Mouse (Mus musculus) inflammation-experienced regulatory T-cells, adult 6 months (primary cell): ENCODE data around the gene Cbln3. TPM values are rescaled to one million over a fixed set of nuclear protein-coding genes. Genes with fewer than 3 reads are reported as not detected.

Experiments used
- ATAC-seq: one replicate; pipeline ENCODE4 v1.8.0; 2017
- polyA plus RNA-seq, 3 experiments: library from polyadenylated mRNA; unstranded; fragments of 100-300 nt; shearing (Covaris generic); gene quantifications; one replicate each; pipeline ENCODE4 v1.2.1; 2017

Cbln3 gene
- polyA plus RNA-seq, 3 experiments from 2014 or later = 0.11 TPM; not detected in 2

DNA sequence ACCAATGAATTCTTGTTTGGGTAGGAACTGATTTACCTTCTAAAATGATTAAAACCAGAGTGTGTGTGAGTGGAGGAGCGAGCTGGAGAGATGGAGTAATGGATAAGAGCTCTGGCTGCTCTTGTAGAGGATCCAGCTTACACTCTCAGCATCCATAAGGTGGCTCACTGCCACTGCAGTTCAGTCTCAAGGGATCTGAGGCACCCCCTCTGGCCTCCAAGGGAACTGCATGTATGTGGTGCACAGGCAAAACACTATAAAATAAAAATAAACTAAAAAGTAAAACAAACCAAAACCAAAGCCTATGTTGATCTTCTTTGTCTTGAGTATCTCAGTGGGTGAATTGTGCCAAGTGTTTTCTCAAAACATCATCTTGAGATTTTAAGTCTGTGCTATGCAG is 4.6 kb downstream of the Cbln3 start:
- peak; percentile 73 for ATAC-seq

DNA sequence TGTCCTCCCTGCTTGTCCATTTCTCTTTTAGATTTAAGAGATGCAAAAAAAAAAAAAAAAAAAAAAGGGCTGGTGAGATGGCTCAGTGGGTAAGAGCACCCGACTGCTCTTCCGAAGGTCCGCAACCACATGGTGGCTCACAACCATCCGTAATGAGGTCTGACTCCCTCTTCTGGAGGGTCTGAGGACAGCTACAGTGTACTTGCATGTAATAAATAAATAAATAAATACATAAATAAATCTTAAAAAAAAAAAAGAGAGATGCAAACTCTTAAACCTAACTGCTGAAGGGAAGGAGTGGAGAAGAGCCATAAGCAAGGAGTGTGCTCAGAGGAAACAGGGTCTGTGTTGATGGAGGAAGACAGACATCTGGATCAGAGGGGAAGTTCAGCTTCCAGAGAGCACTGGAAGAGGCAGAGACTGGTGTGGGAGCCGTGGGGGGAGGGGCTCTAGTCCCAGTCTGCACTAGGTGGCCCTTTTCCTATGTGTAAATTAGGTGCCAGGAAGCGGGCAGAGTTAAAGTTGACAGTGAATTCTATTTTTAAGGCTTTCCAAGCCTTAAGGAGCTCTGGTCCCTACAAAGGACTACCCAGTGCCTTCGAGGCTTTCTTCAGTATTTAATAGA is 5.8 kb downstream of the Cbln3 start:
- no peak for ATAC-seq

DNA sequence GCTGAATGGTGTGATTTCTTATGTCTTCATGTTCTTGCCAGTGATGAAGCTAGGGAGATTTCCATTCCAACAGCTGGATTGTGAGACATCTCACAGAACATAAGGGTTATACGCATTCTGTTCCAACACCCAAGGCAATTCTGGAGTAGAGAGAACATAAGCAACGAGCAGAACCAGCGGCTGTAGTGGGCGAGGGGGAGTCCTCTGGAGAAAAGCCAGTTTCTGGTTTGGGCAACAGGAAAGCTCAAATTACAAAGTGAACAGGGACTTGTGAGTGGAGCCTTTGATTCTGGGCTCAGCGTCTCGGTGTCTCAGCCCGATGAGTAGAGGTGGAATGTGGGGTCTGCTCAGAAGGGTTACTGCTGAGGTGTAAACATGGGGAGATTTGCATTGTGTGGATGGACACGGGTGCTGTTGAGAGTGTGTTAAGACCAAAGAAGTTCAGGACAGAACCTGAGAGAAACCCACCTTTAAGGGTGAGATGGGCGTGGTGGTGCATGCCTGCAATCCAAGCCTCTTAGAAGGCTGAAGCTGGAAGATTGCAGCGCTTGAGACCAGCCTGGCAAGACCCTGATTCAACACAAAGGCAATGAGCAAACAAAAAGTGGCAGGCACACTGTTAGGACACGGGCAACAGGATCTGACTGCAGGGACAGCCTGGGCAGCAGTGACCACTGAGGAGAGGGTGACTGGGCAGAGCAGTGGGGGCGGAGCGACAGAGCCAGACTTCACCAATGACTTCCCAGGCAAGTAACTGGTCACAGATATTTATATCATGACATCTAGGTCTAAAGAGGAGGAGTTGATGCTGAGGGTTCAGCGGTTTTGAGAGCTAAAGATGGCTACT is 6.5 kb downstream of the Cbln3 start:
- ATAC-seq = no peak

DNA sequence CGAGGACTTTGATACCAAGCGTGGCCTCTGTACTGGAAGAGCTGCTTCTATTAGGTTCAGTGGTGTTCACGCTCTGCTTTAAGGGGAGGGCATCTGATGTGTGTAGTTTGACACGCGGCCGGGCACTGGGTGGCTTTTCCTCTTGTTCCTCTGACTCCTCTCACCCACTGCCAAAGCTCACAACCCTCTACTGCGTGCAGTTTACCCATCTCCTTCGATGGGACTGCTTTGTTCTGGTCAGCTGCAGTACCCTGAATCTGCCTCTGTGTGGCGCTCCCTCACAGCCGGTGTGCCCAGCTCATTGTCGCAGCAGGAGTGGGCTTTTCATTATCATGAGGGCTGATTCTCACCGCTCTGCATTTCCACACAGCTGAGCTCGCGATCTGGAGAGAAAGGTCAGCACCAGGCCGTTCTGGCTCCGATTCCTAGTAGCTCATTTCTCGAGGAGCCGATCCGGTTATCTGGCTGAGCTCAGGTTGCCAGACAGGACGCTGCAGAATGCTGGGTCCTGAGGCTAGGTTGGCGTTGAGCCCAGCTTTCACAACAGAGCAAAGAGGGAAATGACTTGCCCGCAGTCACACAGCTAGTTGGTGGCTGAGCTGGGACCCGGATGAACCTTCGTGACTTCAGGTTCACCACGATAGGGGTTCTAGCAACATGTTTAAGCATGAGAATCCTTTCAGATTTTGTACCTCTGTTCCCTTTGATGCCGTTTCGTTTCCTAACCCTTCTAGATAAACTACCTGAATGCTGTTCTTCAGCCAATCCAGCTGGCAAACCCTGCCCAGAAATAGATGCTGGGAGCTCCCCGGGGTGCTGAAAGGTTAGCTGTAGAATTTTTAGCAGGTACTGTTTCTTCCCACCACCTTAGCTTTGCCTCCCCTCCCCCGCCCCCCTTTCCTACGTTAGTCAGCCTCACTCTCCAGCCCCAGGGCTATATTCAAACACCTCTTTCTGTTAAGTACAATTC is 10.2 kb downstream of the Cbln3 start:
- ATAC-seq = peak; percentile 86

DNA sequence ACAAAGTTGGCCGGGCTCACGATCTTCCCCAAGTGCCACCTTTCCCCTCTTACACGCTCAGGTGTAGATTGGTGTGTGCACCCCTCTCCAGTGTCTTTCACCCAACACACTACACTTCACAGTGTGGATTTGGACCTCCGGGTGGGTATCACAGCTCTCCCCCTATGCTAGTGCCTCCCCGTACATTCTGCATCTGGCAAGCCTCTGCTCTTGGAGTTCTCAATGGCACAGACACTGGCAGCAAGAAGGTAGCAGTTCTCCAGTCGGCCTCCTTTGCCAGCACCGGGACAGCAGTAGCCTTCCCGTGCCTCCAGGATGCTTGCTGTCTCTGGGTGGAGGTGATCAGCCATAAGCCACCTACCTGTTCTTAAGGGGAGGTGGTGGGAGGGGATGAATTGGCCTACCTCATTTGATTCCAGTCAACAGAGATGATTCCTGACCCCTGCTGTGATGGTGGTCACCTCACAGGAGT is 10.9 kb downstream of the Cbln3 start:
- no peak for ATAC-seq

DNA sequence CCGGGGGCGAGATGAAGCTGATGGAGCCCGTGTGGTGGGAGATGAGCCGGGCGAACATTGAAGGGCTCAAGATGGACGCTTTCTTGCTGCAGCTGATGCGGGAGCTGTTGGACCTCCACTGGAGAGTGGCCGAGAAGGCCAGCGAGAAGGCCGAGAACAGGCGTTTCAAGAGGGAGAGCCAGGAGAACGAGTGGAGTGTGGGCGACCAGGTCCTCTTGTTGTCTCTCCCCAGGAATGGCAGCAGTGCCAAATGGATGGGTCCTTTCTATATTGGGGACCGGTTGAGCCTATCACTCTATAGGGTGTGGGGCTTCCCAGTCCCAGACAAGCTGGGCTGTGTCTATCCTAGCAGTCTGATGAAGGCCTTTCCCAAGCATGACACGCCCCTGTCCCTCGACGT is 11.6 kb downstream of the Cbln3 start:
- ATAC-seq = no peak

DNA sequence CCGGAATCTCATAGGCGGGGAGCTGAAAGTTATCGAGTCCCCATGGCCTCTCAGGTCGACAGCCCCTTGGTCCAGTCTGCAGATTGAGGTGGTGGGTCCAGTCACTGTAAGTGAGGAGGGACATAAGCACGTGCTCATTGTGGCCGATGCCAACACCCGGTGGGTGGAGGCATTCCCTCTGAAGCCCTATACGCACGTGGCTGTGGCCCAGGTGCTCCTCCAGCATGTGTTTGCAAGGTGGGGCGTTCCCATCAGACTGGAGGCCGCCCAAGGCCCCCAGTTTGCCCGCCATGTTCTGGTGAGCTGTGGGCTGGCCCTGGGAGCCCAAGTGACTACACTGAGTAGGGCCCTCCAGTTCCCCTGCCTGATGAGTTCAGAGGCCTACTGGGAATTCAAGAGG is 12.2 kb downstream of the Cbln3 start:
- ATAC-seq = no peak

DNA sequence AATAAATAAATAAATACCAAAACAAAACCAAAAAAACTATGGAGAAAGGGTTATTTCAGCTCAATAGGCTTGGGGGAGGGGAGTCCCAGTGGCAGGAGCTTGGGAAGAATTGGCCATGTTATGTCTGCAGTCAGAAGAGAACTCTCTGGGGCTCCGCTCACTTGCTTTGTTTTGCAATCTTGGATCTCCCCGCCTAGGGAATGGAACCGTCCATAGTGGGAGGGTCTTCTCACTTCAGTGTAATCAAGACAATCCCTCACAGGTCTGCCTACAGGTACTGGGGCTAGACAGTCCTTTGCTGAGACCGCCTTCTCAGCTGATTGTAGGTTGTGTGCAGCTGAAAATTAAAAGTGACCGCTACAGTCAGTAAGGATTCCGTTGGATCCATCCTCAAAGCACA is 14.7 kb downstream of the Cbln3 start:
- ATAC-seq = no peak

DNA sequence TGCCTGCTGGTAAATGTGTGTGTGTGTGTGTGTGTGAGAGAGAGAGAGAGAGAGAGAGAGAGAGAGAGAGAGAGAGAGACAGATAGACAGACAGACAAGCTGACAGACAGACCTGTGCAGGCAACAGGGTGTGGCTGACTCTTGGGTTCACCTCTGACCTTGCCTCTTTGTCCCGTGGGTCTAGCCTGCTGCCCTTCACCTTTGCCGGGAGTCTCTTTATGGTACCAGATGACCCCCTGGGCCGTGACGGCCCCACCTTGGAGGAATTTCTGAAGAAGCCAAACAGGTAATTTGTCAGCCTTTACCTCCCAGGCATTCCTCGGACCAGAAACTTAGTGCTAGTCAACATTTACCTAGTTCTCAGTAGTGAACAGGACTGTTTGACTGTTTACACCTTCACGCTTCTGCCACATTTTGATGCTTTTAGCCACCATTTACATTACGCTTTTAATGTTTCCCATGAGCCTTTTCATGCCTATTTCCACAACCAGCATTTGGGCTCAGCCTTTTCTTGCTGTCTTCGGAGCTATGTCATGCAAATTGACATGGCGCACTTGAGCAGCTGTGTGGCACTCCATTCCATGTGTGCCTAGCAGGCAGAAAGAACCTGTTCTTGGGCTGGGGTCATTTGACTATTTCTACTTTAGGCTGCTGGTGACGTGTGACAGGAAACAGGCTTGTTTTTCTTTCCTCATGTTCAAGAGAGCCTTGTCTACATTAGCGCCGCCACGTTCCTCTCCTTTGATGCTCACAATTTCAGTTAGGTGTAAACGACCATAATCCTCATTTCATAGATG is 15.8 kb downstream of the Cbln3 start:
- no peak for ATAC-seq

DNA sequence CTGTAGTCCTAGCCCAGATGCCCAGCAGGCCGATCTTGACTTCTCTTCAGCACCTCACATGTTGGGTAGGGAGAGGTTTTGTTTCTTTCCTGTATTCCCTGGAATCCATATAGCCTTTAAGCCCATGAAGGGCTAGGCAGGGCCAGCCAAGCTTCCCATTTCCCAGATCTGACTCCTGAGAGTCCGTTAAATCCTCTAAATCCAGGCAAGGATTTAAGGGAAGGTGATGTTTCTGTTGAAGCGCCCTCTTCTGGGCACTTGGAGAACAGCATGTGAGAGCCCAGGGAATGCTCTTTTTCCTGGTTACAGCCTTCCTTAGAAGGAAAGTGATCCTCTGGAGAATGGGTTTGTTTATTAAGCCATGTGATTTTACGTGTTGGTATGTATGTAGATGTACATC is 17.2 kb downstream of the Cbln3 start:
- ATAC-seq = no peak

DNA sequence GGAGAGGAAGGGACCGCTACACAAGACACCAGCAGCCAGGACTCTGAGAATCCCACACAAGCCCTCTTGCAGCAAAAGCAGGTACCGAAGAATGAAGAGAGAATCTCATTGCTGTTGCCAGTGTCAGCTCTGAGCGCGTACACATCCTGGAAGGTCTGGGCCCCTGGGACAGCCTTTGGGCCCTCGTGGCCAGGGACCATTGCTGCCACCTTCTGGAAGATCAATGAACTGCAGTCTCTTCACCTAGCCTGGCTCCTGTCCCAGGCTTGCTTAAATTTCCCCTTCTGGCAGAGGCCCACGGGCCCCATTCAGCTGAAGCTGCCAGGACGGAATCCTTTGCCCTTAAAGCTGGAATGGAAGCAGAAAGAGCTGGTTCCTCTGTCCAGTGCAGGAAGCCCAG is 20.4 kb downstream of the Cbln3 start:
- ATAC-seq = no peak

DNA sequence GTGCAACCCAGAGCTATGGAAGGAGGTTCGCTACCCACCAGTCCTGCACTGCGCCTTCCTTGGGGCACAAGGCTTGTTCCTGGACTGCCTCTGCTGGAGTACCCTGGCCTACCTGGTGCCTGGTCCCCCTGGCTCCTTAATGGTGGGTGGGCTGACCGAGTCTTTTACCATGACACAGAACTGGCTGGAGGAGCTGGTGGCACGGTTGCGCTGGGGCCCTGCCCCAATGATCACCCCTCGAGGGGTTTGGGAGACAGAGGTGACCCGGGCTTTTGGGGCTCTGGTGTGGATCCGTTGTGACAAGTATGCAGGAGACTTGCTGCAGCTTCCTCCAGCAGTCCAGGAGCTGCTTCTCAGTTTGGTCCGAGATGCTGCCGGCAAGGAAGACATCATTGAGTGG is 21.2 kb downstream of the Cbln3 start:
- no peak for ATAC-seq

DNA sequence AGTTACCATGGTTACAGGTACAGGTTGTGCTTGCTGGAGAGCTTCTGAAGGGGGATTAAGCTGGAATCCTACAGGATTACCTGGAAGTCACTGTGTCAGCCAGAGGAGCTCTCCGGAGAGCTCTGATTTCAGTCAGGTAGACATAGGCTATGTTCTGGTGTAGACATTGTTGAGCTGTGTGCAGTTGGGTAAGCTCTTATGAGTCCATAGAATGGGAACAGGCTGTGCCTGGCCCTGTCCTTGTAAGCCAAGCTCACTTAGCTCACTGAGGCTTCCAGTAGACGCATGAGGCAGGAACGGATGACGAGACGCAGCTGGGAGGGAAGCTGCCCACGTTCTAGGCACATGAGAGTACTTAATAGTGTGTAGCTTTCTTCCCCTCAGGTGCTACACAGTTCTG is 22.0 kb downstream of the Cbln3 start:
- no peak for ATAC-seq

DNA sequence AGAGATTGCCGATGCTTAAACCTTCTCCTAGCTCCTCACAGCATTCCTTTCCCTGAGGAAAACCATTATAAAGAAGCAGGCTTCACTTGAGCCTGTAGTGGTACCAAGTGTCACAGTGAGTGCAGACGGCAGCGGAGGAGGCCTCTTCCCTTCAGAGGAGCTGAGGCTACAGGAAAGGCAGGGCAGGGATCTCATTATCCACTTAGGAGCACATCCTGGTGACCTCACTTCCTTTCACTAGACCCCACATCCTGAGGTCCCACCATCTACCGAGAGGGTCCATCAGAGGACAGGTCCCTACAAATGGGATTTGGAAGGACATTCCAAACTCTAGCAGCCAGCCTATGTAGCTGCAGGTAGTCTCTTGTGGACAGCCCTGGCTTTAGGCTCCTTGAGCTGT is 26.6 kb downstream of the Cbln3 start:
- ATAC-seq = no peak

DNA sequence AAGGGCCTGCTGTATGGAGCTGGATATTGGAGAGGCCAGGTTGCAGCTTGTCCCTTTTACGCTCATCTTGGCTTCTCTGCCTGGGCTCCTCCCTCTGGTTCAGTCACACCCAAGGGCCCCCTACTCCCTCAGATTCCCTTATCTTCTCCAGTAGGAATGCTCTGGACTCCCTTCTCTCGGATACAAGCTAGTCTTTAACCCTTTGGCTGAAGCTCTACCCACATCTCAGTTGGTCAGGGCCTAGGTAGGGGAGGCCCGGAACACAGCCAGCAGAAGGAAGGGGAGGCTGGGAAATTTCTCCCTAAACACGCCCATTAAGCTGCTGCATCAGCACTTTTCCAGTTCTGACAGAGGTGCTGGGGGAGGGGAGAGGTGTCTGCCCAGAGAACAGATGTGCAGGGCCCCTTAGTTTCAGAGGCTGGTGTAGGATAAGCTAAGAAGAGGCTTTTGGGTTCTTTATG is 29.1 kb downstream of the Cbln3 start:
- no peak for ATAC-seq

DNA sequence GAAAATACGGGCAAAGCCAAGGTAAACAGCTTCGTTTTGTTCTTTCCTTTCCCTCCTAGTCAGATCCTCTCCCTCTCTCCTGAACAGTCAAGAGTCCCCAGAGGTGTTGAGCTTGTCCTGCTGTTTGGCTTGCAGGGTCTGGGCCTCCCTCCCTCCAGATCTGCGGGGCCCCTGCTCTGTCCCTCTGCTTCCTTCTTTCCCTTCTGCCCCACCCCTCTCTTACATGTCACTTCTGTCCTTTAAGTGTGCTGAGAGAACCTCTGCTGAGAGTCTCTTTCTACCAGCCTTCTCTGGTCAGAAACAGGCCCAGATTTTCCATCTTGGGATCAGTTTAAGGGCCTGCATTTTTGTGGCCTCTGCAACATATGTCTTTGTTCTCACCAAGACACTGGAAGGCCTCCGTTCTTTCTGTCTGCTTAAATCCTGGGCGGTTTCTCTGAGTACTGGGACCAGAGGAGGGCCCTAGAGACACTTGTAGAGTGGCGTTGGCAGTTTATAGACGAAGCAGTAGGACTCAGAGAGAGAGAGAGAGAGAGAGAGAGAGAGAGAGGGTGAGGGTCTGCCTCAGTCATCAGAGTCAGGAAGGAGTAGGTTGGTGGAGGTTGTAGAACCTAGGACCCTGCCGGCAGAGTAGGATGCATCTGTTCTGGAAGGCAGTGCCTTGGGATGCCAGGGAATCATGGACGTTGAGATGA is 29.6 kb downstream of the Cbln3 start:
- ATAC-seq = no peak

DNA sequence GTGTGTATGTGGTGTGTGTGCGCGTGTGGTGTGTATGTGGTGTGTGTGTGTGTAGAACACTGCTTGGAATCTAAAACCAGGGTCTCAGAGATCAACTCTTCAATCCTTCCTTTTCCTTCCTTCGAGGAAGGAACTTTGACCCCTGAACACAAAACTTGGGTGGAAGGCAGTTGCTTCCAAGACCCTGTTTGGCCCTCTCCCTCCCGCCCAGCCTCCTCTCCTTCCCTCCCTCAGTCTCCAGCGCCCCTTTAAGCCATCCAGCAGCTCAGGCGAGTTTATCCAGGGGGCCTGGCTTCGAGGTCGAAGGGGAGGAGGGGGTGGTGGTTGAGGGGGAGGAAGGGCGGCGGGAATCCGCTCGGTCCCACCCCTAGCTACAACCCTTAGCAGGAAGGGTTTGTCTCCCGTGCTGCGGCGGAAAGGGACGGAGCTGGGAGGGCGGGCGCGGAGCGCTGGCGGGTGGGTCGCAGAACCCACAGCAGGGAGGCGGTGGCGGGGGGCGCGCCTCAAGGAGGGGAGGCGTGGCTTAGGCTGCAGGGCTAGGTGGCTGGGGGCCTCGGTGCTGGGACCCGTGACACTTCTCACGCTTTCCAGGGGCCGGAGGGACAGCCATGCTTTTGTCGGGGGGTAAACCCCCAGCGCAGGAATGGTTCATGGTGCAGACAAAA is 30.4 kb downstream of the Cbln3 start, which contains the start of gene Nynrin:
Gene Nynrin, plus strand, starts transcription at position 390 of the 665 bp plus-strand sequence.
- ATAC-seq = no peak

DNA sequence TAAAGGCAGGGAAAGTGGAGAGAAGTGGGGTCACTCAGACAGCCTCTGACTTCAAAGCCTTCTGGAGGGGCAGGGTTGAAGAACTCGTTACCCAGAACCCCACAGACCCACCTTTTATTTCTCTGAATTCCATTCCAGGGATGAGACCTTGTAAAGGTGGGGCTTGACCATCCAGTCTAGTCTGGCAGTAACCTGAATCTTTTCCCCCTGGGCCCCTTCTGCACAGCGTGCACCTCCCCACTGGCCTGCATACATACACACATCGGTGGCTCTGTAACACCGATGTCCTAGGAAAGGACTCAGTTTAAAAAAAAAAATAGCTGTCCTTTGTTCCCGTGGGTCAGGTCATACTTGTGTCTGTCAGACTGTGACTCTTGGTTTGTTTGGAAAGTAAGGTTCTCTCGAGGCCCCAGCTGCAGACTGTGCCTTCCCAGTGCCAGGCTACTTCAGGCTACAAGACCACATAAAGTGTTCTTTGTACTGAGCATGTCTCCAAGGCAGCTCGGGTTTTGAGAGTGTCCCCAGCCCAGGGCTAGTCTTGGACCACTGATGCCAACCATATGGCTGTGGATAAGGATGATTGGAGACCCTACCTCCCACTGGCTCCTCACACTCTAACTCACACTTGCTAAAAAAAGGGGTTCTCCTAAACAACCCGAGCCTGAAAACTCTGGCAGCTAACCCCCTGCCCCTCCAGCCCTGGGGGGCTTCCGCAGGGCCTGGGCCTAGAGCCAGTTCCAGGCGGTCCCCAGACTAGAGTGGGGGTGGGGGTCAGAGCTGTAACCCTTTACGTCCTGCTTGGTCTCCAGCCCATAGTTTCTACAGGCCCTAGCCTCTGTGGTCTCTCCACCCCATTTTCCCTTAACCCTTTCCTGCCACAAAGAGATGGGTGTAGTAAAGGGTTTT is 31.3 kb downstream of the Cbln3 start:
- no peak for ATAC-seq

DNA sequence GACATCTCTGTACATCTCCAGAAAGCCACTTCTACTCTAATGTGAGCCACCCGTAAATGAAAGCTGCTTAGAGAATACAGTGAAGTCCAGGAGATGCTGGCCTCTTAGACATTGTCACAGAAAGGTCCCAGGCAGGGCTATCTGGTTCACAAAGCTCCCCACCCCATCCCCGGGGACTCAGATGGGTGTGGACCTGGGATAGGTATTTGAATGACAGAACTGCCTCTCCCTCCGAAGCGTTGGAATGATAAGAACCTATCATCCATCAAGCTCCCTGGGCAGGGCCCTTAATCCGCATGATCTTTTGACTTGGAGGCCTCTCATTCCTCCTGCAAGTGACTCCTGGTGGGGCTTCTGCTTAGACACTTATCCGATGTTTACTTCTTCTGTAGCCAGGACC is 33.3 kb downstream of the Cbln3 start:
- ATAC-seq = no peak
